Mouse (Mus musculus): ENCODE data around the gene Kcnb1.

- TF ChIP-seq CTCF (IDR thresholded peaks at IDR 0.05; ENCODE audit: low read depth): no peak
- TF ChIP-seq EP300 (IDR thresholded peaks at IDR 0.05; ENCODE audit: low read depth): no peak
Measured at GRCm38 (mm10) chr2:167109506-167109905, 80.4 kb downstream of the Kcnb1 start.
